Mouse (Mus musculus) embryo, embryonic 11.5 days (tissue): Measurements from ENCODE around the gene Gm49342.
"Not testable (repeated sequence)": the region's sequence is repeated elsewhere in the genome, so short reads cannot be mapped to it uniquely, and the experiment has no call there.

Source experiments
- DNase-seq: peaks from one replicate; pipeline ENCODE4 v3.0.0-alpha.2; 2012; ENCODE audit warnings: low read depth, low spot score

The Gm49342 gene

GRCm38 (mm10) chr14:50943932-50944667 lies at the start of gene Gm49342:
TSS of gene Gm49342 (plus strand) at chr14:50944517.
- peak; percentile 86 for DNase-seq

- DNase-seq: no peak
These were observed 48.9 kb upstream of the Gm49342 start for GRCm38 (mm10) chr14:50895407-50895806.

- DNase-seq: no peak
These were observed 48.2 kb upstream of the Gm49342 start for GRCm38 (mm10) chr14:50895985-50896746.

GRCm38 (mm10) chr14:50896747-50897373 lies 47.5 kb upstream of the Gm49342 start:
- no peak for DNase-seq

GRCm38 (mm10) chr14:50897374-50897765 lies 46.9 kb upstream of the Gm49342 start, which contains the start of gene Klhl33:
TSS of gene Klhl33 (minus strand) at chr14:50897507.
- DNase-seq: no peak

- not testable (repeated sequence) for DNase-seq
These were observed 46.3 kb upstream of the Gm49342 start for GRCm38 (mm10) chr14:50897992-50898391.

- DNase-seq: no peak
These were observed 40.1 kb upstream of the Gm49342 start for GRCm38 (mm10) chr14:50903973-50904827.

- DNase-seq: no peak
These were observed 39.5 kb upstream of the Gm49342 start for GRCm38 (mm10) chr14:50904828-50905129.

- not testable (repeated sequence) for DNase-seq
These were observed 39.0 kb upstream of the Gm49342 start for GRCm38 (mm10) chr14:50905327-50905726.

GRCm38 (mm10) chr14:50908126-50908525 lies 36.2 kb upstream of the Gm49342 start:
- no peak for DNase-seq

- DNase-seq: no peak
These were observed 33.0 kb upstream of the Gm49342 start for GRCm38 (mm10) chr14:50911356-50911755.

- not testable (repeated sequence) for DNase-seq
These were observed 20.9 kb upstream of the Gm49342 start for GRCm38 (mm10) chr14:50923437-50923836.

- DNase-seq: peak; percentile 92
These were observed 19.8 kb upstream of the Gm49342 start, which contains the start of the genes Osgep and Apex1 for GRCm38 (mm10) chr14:50924281-50925064. TSS of gene Osgep (minus strand) at chr14:50924893. TSS of gene Apex1 (plus strand) at chr14:50924968.

- no peak for DNase-seq
These were observed 19.0 kb upstream of the Gm49342 start for GRCm38 (mm10) chr14:50925111-50925920.

- DNase-seq: no peak
These were observed 17.0 kb upstream of the Gm49342 start for GRCm38 (mm10) chr14:50927366-50927765.

- no peak for DNase-seq
These were observed 14.4 kb upstream of the Gm49342 start for GRCm38 (mm10) chr14:50929951-50930350.

- no peak for DNase-seq
These were observed 14.0 kb upstream of the Gm49342 start for GRCm38 (mm10) chr14:50930377-50930753.

GRCm38 (mm10) chr14:50930754-50931492 lies 13.4 kb upstream of the Gm49342 start, which contains the start of the genes Pip4p1 and Pnp:
TSS of gene Pip4p1 (minus strand) at chr14:50930856.
TSS of gene Pnp (plus strand) at chr14:50931082.
- DNase-seq: peak; percentile 98

GRCm38 (mm10) chr14:50931493-50932020 lies 12.8 kb upstream of the Gm49342 start:
- no peak for DNase-seq
